Mouse (Mus musculus) hindbrain, embryonic 15.5 days (tissue): Measurements from ENCODE around the gene Lin28a. TPM values are rescaled to one million over a fixed set of nuclear protein-coding genes. Genes with fewer than 3 reads are reported as not detected.

ENCODE experiments used
- ATAC-seq: fragments of 200-750 bp; cut with Nextera tagmentation; 2 replicates; pipeline ENCODE4 v1.8.0; 2017; ENCODE audit warnings: low read depth, moderate number of reproducible peaks, moderate TSS enrichment; ENCODE audit not compliant: low FRiP score
- H3K27ac ChIP-seq: fragments of 300-500 bp; sonication (generic); replicated peaks from 2 replicates; pipeline ENCODE4 v1.5.1; 2015; ENCODE audit warnings: mild to moderate bottlenecking, inconsistent platforms
- H3K27me3 ChIP-seq: fragments of 300-500 bp; sonication (generic); 2 replicates; pipeline ENCODE4 v1.6.1; 2015; ENCODE audit warnings: control low read depth, inconsistent platforms
- H3K36me3 ChIP-seq: fragments of 300-500 bp; sonication (generic); 2 replicates; pipeline ENCODE4 v1.6.1; 2015; ENCODE audit warnings: control low read depth, inconsistent platforms
- H3K4me1 ChIP-seq: fragments of 300-500 bp; sonication (generic); replicated peaks from 2 replicates; pipeline ENCODE4 v1.6.1; 2015; ENCODE audit warnings: control low read depth, inconsistent platforms
- H3K4me2 ChIP-seq: fragments of 300-500 bp; sonication (generic); 2 replicates; pipeline ENCODE4 v1.6.1; 2015; ENCODE audit warnings: moderate library complexity, mild to moderate bottlenecking, inconsistent platforms
- H3K4me3 ChIP-seq: fragments of 300-500 bp; sonication (generic); 2 replicates; pipeline ENCODE4 v1.5.1; 2015; ENCODE audit warnings: mild to moderate bottlenecking, inconsistent platforms
- H3K9ac ChIP-seq: fragments of 300-500 bp; sonication (generic); 2 replicates; pipeline ENCODE4 v1.6.1; 2015; ENCODE audit warnings: inconsistent platforms
- H3K9me3 ChIP-seq: fragments of 300-500 bp; sonication (generic); 2 replicates; pipeline ENCODE4 v1.6.1; 2016; ENCODE audit warnings: control low read depth, inconsistent platforms
- WGBS: fragments of 180-500 bp; shearing (Covaris S2); methylation state at CpG from one replicate; pipeline ENCODE4 v1.1.7; 2015; 5-methylcytosine and 5-hydroxymethylcytosine counted together
- polyA plus RNA-seq: library from polyadenylated mRNA; unstranded; fragments of >200 nt; fragmentation: Nextera tagmentation; extraction: Ambion mirVana; gene quantifications from 2 replicates; pipeline ENCODE4 v1.2.1, GENCODE M21; 2015

Lin28a gene
- polyA plus RNA-seq, 1 experiment from 2014 or later, result 0.22 TPM

DNA sequence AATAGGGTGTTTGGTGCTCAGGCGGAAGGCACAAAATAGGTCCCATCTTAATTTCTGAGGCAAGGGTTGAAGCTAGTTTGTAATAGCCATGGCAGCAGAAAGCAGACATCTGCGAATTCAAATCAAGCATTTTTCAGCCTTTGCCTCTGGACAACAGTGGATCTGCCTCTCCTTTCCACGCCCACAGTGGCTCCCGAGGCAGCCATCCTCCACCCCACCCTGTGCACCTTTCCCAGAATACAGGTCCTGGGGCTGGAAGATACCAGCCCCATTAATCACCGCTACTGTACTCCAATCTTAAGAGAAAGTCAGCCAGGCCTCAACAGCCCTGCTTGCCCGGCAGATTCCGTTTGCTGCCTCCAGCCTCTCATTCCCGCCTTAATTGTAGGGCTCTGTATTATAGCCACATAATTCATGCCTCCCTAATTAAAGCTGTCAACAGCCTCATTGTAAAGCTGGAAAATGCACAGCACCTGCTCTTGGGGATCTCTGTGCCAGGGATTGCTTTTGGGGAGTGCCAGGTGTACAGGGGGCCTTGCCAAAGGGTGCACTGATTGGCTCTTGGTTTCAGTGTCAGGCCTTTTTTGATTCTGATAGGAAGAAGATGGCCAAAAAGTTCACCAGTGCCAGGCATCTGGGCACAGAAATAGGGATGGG, 49.4 kb downstream of the Lin28a start:
- peak overlapping the region; percentile 100 for H3K27ac ChIP-seq
- H3K36me3 ChIP-seq, result peaks cover 16% of the 10 kb centered on the region
- peaks cover 40% of the 10 kb centered on the region for H3K4me1 ChIP-seq
- no peaks in the 10 kb centered on the region for H3K27me3 ChIP-seq
- WGBS, result 33% methylated on average over 8 of the region's 8 CpGs
- no peak for ATAC-seq
- peak overlapping the region; percentile 63; the same call in 1 of the 2 replicates for H3K4me3 ChIP-seq
- H3K9me3 ChIP-seq, result no peaks in the 10 kb centered on the region
- H3K4me2 ChIP-seq, result peak overlapping the region; percentile 92
- H3K9ac ChIP-seq, result peak overlapping the region; percentile 74

DNA sequence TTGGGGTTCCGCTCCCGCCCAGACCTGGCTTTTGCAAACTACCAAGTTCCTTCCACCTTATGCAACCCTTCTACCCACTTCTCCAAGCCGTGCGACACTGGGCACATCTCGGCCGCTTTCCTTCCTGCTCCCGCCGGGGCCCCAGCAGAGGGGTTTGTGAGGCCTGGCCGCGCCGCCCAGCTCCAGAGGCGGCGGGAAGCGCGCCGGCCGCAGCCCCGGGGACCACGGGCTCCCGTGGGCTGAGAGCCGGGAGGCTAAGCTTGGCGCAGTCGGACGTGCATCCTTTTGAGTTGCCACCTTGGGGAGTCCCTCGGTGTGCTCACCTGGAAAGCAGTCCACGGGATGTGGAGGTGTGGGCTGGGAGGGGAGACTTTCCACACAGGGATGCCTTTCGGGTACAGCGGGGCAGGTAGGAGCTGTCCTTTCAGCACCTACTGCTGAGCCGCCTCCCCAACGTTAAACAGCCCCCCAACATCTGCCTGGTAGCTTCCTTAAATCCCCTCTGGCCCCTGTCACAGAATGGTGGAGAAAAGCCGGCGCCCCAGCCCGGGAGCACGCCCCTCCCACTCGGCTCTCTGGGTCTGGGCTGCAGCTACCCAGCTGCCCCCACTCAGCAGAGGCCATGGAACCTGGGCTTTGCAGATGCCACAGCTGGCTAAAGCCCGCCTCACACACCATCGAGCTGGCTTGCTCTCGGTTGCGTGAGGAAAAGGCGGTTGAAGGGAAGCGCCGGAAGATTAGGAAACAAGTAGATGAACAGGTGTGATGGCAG, 50.3 kb downstream of the Lin28a start, which contains the start of gene Hmgn2:
Gene Hmgn2, minus strand, starts transcription at position 501 of the 772 bp plus-strand sequence.
- H3K9me3 ChIP-seq, result no peaks in the 10 kb centered on the region
- peak within 1 kb of the TSS; percentile 100 for H3K27ac ChIP-seq
- H3K4me3 ChIP-seq, result peak within 1 kb of the TSS; percentile 63
- peaks cover 40% of the 10 kb centered on the region for H3K4me1 ChIP-seq
- under 1% methylated on average over 42 of the region's 42 CpGs for WGBS
- H3K4me2 ChIP-seq, result peak within 1 kb of the TSS; percentile 92
- H3K9ac ChIP-seq, result peak within 1 kb of the TSS; percentile 97
- no peaks in the 10 kb centered on the region for H3K27me3 ChIP-seq
- H3K36me3 ChIP-seq, result peaks cover 24% of the 10 kb centered on the region
- ATAC-seq, result peak; percentile 63

DNA sequence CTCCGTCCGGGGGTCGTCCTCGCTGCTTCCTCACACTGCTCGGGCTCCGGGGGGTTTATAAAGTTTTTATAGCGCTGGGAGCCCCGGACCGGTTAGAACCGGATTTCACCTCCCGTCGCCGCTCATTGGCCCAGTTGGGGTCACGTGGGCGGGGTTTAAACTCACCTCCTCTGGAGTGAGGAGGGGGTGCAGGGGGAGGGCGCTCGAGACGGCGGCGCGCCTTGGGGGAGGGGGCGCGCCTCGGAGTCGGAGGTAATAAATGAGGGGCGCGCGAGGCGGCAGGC, 50.8 kb downstream of the Lin28a start:
- peak; percentile 87 for ATAC-seq
- H3K4me2 ChIP-seq, result peak overlapping the region; percentile 92
- H3K27ac ChIP-seq, result peak overlapping the region; percentile 100
- WGBS, result under 1% methylated on average over 29 of the region's 29 CpGs
- no peaks in the 10 kb centered on the region for H3K27me3 ChIP-seq
- peaks cover 29% of the 10 kb centered on the region for H3K36me3 ChIP-seq
- peak overlapping the region; percentile 97 for H3K9ac ChIP-seq
- peak overlapping the region; percentile 63 for H3K4me3 ChIP-seq
- peaks cover 40% of the 10 kb centered on the region for H3K4me1 ChIP-seq
- no peaks in the 10 kb centered on the region for H3K9me3 ChIP-seq

DNA sequence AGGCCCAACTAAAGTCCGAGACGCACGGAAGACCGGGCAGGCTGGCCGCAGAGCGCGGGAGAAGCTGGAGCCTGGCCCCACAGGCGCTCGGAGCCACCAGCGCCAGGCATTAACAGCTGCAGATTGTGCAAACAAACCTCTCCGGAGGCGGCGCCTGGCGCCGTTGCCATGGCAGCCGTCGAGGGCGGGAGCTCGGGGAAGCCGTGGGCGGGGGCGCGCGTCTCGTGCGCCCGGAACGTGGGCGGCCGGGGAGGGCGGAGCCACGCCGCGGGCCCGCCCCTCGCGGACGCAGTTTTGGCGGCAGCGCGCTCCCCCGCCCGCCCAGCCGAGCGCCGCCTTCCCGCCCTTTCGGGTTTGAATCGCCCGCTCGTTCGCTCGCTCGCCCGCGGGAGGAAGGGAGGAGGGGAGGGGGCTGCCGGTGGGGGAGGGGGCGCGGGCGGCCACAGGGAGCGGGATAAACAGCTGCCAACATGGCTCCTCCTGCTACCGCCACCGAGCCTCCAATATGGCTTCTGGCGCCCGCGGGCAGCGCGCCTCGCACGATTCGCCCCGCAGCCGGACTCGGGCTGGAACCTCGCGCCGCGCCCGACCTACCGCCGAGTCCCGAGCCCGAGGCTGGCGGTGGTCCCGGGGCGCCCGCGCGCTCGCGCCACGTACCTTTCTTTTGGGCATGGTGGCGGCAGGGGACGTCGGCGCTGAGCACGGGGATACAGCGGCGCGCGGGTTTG, 51.3 kb downstream of the Lin28a start:
- Histone ChIP-seq H3K4me3 (peak overlapping the region; percentile 63), H3K27me3 (no peaks in the 10 kb centered on the region), H3K9ac (peak overlapping the region; percentile 97), H3K4me1 (peaks cover 40% of the 10 kb centered on the region), H3K4me2 (peak overlapping the region; percentile 92), H3K9me3 (no peaks in the 10 kb centered on the region), H3K27ac (peak overlapping the region; percentile 100), H3K36me3 (peaks cover 34% of the 10 kb centered on the region)
- peak; percentile 69 for ATAC-seq
- WGBS, result under 1% methylated on average over 81 of the region's 101 CpGs

GRCm38 (mm10) chr4:133966271-133966940, 52.2 kb downstream of the Lin28a start:
- no peaks in the 10 kb centered on the region for H3K9me3 ChIP-seq
- H3K36me3 ChIP-seq, result peaks cover 34% of the 10 kb centered on the region
- H3K9ac ChIP-seq, result peak overlapping the region; percentile 43
- peaks cover 40% of the 10 kb centered on the region for H3K4me1 ChIP-seq
- H3K27ac ChIP-seq, result peak overlapping the region; percentile 100; the same call in 1 of the 2 replicates
- no peak for ATAC-seq
- no peaks in the 10 kb centered on the region for H3K27me3 ChIP-seq
- peak overlapping the region; percentile 92 for H3K4me2 ChIP-seq
- WGBS, result 46% methylated on average over 12 of the region's 12 CpGs
- peak overlapping the region; percentile 63 for H3K4me3 ChIP-seq

DNA sequence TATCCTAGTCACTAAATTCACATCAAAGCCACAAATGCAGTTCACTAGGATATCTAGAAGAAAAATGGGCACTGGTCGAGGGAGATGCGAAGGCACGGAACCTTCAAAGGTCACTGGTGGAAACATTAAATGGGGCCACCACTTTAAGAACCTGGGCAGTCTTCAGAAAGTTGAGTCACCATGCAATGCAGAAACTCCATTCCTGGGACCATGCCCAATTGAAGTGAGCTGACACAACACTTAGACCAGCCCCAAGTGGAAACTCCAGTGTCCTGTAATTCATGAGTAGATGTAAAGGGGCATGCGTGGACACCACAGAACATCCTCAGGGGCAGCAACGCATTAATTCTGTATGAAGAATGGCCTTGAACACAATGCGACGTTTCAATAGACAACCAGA, 56.1 kb downstream of the Lin28a start:
- Histone ChIP-seq H3K4me3 (no peak overlapping the region), H3K27ac (no peak overlapping the region)
- ATAC-seq, result no peak

GRCm38 (mm10) chr4:133958884-133959283, 59.8 kb downstream of the Lin28a start:
- Histone ChIP-seq H3K4me1 (no peaks in the 10 kb centered on the region), H3K9ac (no peak overlapping the region), H3K4me3 (no peak overlapping the region), H3K36me3 (peaks cover 15% of the 10 kb centered on the region), H3K4me2 (no peak overlapping the region), H3K27ac (no peak overlapping the region), H3K9me3 (no peaks in the 10 kb centered on the region), H3K27me3 (no peaks in the 10 kb centered on the region)
- ATAC-seq, result no peak
- 94% methylated on average over 1 of the region's 1 CpGs for WGBS

More for the DNA sequence above, 56.1 kb downstream of the Lin28a start:
- Histone ChIP-seq H3K9ac (no peak overlapping the region), H3K9me3 (no peaks in the 10 kb centered on the region), H3K27me3 (no peaks in the 10 kb centered on the region), H3K36me3 (peaks cover 34% of the 10 kb centered on the region), H3K4me1 (peaks cover 13% of the 10 kb centered on the region), H3K4me2 (no peak overlapping the region)
- WGBS, result 83% methylated on average over 7 of the region's 7 CpGs

GRCm38 (mm10) chr4:133956358-133956757, 62.3 kb downstream of the Lin28a start:
- Histone ChIP-seq H3K4me3 (no peak overlapping the region), H3K9ac (no peak overlapping the region), H3K9me3 (no peaks in the 10 kb centered on the region), H3K4me1 (no peaks in the 10 kb centered on the region), H3K27ac (no peak overlapping the region), H3K27me3 (no peaks in the 10 kb centered on the region), H3K36me3 (no peaks in the 10 kb centered on the region), H3K4me2 (no peak overlapping the region)
- WGBS, result 82% methylated on average over 4 of the region's 4 CpGs
- ATAC-seq, result no peak

Other genes starting within 250 kb of the Lin28a start
- 25.0 and 25.6 TPM in 2 replicates for gene Rps6ka1, start 131.0 kb downstream of the Lin28a start, polyA plus RNA-seq
- 1,020 and 1,026 TPM in 2 replicates for gene Hmgn2, start 50.2 kb downstream of the Lin28a start, polyA plus RNA-seq
- gene Dhdds, start 17.9 kb downstream of the Lin28a start, polyA plus RNA-seq, result 44.0 and 46.0 TPM in 2 replicates
- not detected in 2 replicates for gene Zfp683, start 35.0 kb upstream of the Lin28a start, polyA plus RNA-seq
- 4.3 and 4.6 TPM in 2 replicates for gene Crybg2, start 42.0 kb upstream of the Lin28a start, polyA plus RNA-seq
- gene Cd52, start 76.2 kb upstream of the Lin28a start, polyA plus RNA-seq, result 2.3 and 9.0 TPM in 2 replicates
- gene Ubxn11, start 83.7 kb upstream of the Lin28a start, polyA plus RNA-seq, result 17.1 and 21.3 TPM in 2 replicates
- gene Sh3bgrl3, start 109.9 kb upstream of the Lin28a start, polyA plus RNA-seq, result 425 and 442 TPM in 2 replicates
- gene Cep85, start 168.3 kb upstream of the Lin28a start, polyA plus RNA-seq, result 18.8 and 22.1 TPM in 2 replicates
- not detected in 2 replicates for gene Gm7534, start 184.2 kb upstream of the Lin28a start, polyA plus RNA-seq
- gene Catsper4, start 208.5 kb upstream of the Lin28a start, polyA plus RNA-seq, result 0.13 and 0.34 TPM in 2 replicates
- gene Cnksr1, start 219.6 kb upstream of the Lin28a start, polyA plus RNA-seq, result 0.10 and 0.30 TPM in 2 replicates
- 0.48 and 0.64 TPM in 2 replicates for gene E130218I03Rik, start 224.8 kb upstream of the Lin28a start, polyA plus RNA-seq
- gene Zfp593, start 226.8 kb upstream of the Lin28a start, polyA plus RNA-seq, result 13.3 and 13.8 TPM in 2 replicates
- gene Gm30191, start 228.1 kb upstream of the Lin28a start, polyA plus RNA-seq, result 0.52 and 0.83 TPM in 2 replicates
- 16.8 and 18.9 TPM in 2 replicates for gene Grrp1, start 235.3 kb upstream of the Lin28a start, polyA plus RNA-seq